Mouse (Mus musculus) hindbrain, embryonic 11.5 days (tissue): Measurements from ENCODE around the gene Cct2. TPM values are rescaled to one million over a fixed set of nuclear protein-coding genes. Genes with fewer than 3 reads are reported as not detected.

ENCODE experiments used
- ATAC-seq: fragments of 200-750 bp; cut with Nextera tagmentation; 2 replicates; pipeline ENCODE4 v1.8.0; 2017; ENCODE audit warnings: mild to moderate bottlenecking, moderate TSS enrichment, moderate library complexity; ENCODE audit not compliant: low FRiP score
- DNase-seq: peaks from one replicate; pipeline ENCODE4 v3.0.0-alpha.2; 2015; ENCODE audit warnings: low spot score
- H3K27ac ChIP-seq: fragments of 300-500 bp; sonication (generic); 2 replicates; pipeline ENCODE4 v1.5.1; 2014; ENCODE audit warnings: mild to moderate bottlenecking, low read depth, low read length
- H3K27me3 ChIP-seq: fragments of 300-500 bp; sonication (generic); 2 replicates; pipeline ENCODE4 v1.6.1; 2014; ENCODE audit warnings: mild to moderate bottlenecking, low read length, moderate library complexity, mixed read lengths; ENCODE audit not compliant: control insufficient read depth, insufficient read depth
- H3K36me3 ChIP-seq: fragments of 300-500 bp; sonication (generic); 2 replicates; pipeline ENCODE4 v1.6.1; 2014; ENCODE audit warnings: mild to moderate bottlenecking, low read length, moderate library complexity, mixed read lengths; ENCODE audit not compliant: control insufficient read depth, insufficient read depth
- H3K4me1 ChIP-seq: fragments of 300-500 bp; sonication (generic); replicated peaks from 2 replicates; pipeline ENCODE4 v1.6.1; 2014; ENCODE audit warnings: low read length, mixed read lengths; ENCODE audit not compliant: control insufficient read depth, insufficient read depth
- H3K4me2 ChIP-seq: fragments of 300-500 bp; sonication (generic); replicated peaks from 2 replicates; pipeline ENCODE4 v1.6.1; 2014; ENCODE audit warnings: mild to moderate bottlenecking, low read depth, low read length
- H3K4me3 ChIP-seq: fragments of 300-500 bp; sonication (generic); 2 replicates; pipeline ENCODE4 v1.5.1; 2014; ENCODE audit warnings: low read depth, low read length
- H3K9ac ChIP-seq: fragments of 300-500 bp; sonication (generic); 2 replicates; pipeline ENCODE4 v1.6.1; 2014; ENCODE audit warnings: low read depth, low read length
- H3K9me3 ChIP-seq: fragments of 300-500 bp; sonication (generic); 2 replicates; pipeline ENCODE4 v1.6.1; 2016; ENCODE audit warnings: low read length; ENCODE audit not compliant: control insufficient read depth
- WGBS: fragments of 180-500 bp; shearing (Covaris S2); extraction: QIAGEN DNeasy Blood & Tissue Kit; methylation state at CpG from one replicate; pipeline ENCODE4 v1.1.7; 2014; 5-methylcytosine and 5-hydroxymethylcytosine counted together
- polyA plus RNA-seq: library from polyadenylated mRNA; unstranded; fragments of >200 nt; fragmentation: Nextera tagmentation; extraction: Ambion mirVana; gene quantifications from 2 replicates; pipeline ENCODE4 v1.2.1, GENCODE M21; 2014

Gene Cct2
- polyA plus RNA-seq, 1 experiment from 2014 or later = 321 TPM

DNA sequence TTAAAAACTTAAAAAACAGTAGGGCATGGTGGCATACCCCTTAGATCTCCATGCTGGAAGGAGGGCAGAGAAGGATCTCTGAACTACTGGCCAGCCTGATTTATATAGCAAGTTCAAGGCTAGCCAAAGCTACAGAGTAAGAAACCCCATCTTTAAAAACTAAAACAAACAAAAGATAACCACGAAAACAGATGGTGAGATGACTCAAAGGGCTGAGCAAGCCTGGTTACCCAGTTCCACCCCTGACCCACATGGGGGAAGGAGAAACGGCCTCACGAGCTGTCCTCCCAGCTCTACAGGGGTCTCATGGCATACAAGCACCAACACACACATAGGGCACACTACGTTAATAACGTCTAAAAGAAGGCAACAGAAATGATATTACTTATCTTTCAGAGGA is 36.6 kb upstream of the Cct2 start:
- Histone ChIP-seq H3K4me2 (no peak overlapping the region), H3K4me1 (no peaks in the 10 kb centered on the region), H3K4me3 (no peak overlapping the region), H3K36me3 (no peaks in the 10 kb centered on the region), H3K27me3 (no peaks in the 10 kb centered on the region), H3K9me3 (no peaks in the 10 kb centered on the region), H3K9ac (no peak overlapping the region), H3K27ac (no peak overlapping the region)
- 73% methylated on average over 5 of the region's 5 CpGs for WGBS
- ATAC-seq (no peak), DNase-seq (no peak)

DNA sequence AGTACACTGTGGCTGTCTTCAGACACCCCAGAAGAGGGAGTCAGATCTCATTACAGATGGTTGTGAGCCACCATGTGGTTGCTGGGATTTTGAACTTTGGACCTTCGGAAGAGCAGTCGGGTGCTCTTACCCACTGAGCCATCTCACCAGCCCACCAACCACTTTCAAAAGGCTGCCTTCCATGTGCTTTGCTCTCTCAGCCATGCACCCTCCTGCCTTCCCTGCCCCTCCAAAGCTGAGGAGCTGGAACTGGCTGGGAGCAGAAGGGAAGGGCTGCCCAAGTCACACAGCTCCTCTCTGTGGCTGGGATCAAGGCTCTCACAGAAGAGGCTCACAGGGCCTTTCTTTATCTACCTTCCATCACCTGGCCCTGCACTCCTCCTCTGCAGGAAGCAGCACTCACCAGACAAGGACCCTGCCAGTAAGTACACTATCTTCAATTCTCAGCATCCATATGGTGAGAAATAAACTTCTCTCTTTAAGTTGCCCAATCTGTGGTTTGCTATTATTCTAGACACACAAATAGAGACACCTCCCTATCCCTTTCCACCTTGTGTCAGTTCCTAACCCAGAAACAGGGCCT is 33.6 kb upstream of the Cct2 start:
- Histone ChIP-seq H3K36me3 (no peaks in the 10 kb centered on the region), H3K27me3 (no peaks in the 10 kb centered on the region), H3K9ac (no peak overlapping the region), H3K27ac (no peak overlapping the region), H3K9me3 (no peaks in the 10 kb centered on the region), H3K4me1 (peaks cover 2% of the 10 kb centered on the region; the same call in 1 of the 2 replicates), H3K4me2 (no peak overlapping the region), H3K4me3 (no peak overlapping the region)
- 70% methylated on average over 2 of the region's 2 CpGs for whole genome bisulfite sequencing
- no peak for ATAC-seq
- no peak for DNase-seq

GRCm38 (mm10) chr10:117096096-117096495 is 32.5 kb upstream of the Cct2 start:
- WGBS = 86% methylated on average over 6 of the region's 6 CpGs

DNA sequence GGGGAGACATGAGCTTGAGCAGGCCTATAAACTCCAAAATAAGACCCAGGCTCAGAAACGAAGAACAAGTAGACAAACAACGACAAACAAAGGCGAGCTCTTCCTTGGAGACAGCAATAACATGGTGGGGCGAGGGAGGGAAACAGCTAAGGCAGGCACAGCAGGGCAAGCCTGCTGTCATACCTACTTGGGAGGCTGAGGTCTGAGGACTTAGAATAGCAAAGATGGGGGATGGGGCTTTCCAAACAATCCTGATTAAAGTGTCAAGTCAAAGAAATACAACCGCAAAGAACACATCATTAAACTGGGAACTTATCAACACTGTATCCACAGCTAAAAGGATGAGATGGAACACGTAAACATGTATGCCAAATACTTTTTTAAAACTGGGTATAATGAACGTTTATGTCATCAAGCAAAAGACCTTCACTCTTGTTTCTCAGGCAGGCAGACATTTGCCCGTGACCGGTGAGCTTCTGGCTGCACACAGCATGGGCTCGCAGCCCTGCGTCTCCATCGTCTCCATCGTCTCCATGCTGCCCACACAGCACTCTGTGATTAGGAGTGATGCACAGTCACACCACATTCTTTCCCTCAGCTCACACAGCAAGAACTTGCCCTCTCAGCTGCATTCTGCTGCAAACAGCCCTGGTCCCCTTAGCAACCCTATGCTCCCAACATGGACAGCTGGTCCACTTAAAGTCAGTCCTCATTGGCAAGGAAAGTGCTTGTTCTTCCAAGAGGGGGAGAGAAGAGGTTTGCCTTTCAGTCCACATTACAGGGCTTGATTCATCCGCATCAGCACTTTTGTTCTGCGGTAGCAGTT is 31.1 kb upstream of the Cct2 start:
- 27% methylated on average over 15 of the region's 15 CpGs for WGBS

More at GRCm38 (mm10) chr10:117096096-117096495, 32.5 kb upstream of the Cct2 start:
- Histone ChIP-seq H3K4me2 (no peak overlapping the region), H3K27me3 (no peaks in the 10 kb centered on the region), H3K27ac (no peak overlapping the region; the same call in 1 of the 2 replicates), H3K36me3 (no peaks in the 10 kb centered on the region), H3K4me1 (peaks cover 2% of the 10 kb centered on the region; the same call in 1 of the 2 replicates), H3K4me3 (no peak overlapping the region), H3K9me3 (no peaks in the 10 kb centered on the region), H3K9ac (no peak overlapping the region)
- ATAC-seq = no peak
- DNase-seq = no peak

GRCm38 (mm10) chr10:117089628-117090027 is 26.0 kb upstream of the Cct2 start:
- DNase-seq (no peak), ATAC-seq (no peak)
- Histone ChIP-seq H3K9me3 (no peaks in the 10 kb centered on the region), H3K9ac (no peak overlapping the region), H3K4me1 (no peaks in the 10 kb centered on the region; the same call in 1 of the 2 replicates), H3K27ac (no peak overlapping the region), H3K27me3 (no peaks in the 10 kb centered on the region), H3K36me3 (no peaks in the 10 kb centered on the region), H3K4me2 (no peak overlapping the region), H3K4me3 (no peak overlapping the region)
- 83% methylated on average over 4 of the region's 4 CpGs for WGBS

More for the DNA sequence above, 31.1 kb upstream of the Cct2 start:
- DNase-seq (peak; percentile 64), ATAC-seq (peak; percentile 95)
- H3K4me3 ChIP-seq = no peak overlapping the region
- peaks cover 2% of the 10 kb centered on the region; the same call in 1 of the 2 replicates for H3K4me1 ChIP-seq
- no peaks in the 10 kb centered on the region for H3K9me3 ChIP-seq
- no peaks in the 10 kb centered on the region for H3K36me3 ChIP-seq
- no peaks in the 10 kb centered on the region for H3K27me3 ChIP-seq
- peak overlapping the region; percentile 86 for H3K27ac ChIP-seq
- no peak overlapping the region for H3K4me2 ChIP-seq
- peak overlapping the region; percentile 2; the same call in 1 of the 2 replicates for H3K9ac ChIP-seq

GRCm38 (mm10) chr10:117081914-117082359 is 18.3 kb upstream of the Cct2 start:
- Histone ChIP-seq H3K27me3 (no peaks in the 10 kb centered on the region), H3K27ac (no peak overlapping the region), H3K4me1 (no peaks in the 10 kb centered on the region), H3K9me3 (no peaks in the 10 kb centered on the region), H3K4me3 (no peak overlapping the region), H3K36me3 (no peaks in the 10 kb centered on the region), H3K4me2 (no peak overlapping the region), H3K9ac (no peak overlapping the region)
- ATAC-seq = no peak
- WGBS = 73% methylated on average over 2 of the region's 2 CpGs
- DNase-seq = no peak

GRCm38 (mm10) chr10:117081326-117081725 is 17.7 kb upstream of the Cct2 start:
- H3K27me3 ChIP-seq = no peaks in the 10 kb centered on the region
- DNase-seq (no peak), ATAC-seq (no peak)
- 0 out of 2 replicates have a peak, but pooled peaks cover 2% of the 10 kb centered on the region for H3K36me3 ChIP-seq
- H3K4me2 ChIP-seq = no peak overlapping the region
- H3K9me3 ChIP-seq = no peaks in the 10 kb centered on the region
- H3K4me3 ChIP-seq = no peak overlapping the region
- no peaks in the 10 kb centered on the region for H3K4me1 ChIP-seq
- WGBS = 81% methylated on average over 4 of the region's 4 CpGs
- H3K9ac ChIP-seq = no peak overlapping the region
- H3K27ac ChIP-seq = no peak overlapping the region

DNA sequence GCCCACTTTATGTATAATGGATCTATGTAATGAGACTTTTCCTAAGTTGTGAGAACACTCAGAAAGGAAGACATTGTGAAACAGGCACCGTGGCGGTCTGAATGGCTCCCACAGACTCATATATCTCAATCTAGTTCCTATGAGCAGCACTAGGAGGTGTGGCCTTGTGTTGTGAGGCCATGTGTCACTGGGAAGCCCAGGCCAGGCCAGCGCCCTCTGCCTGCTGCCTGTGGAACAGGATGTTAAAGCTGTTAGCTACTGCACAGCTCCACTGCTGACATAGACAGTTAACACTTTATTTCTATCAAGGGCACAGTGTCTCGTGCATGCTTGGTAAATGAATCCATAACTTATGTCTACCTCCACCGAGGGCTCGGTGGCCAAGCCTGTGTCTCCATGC is 14.7 kb upstream of the Cct2 start:
- H3K4me3 ChIP-seq = no peak overlapping the region
- ATAC-seq = no peak
- no peaks in the 10 kb centered on the region for H3K4me1 ChIP-seq
- peaks cover 2% of the 10 kb centered on the region; the same call in 1 of the 2 replicates for H3K36me3 ChIP-seq
- WGBS = 81% methylated on average over 6 of the region's 6 CpGs
- no peak overlapping the region for H3K4me2 ChIP-seq
- no peak overlapping the region for H3K9ac ChIP-seq
- DNase-seq = peak; percentile 34
- no peaks in the 10 kb centered on the region for H3K27me3 ChIP-seq
- H3K27ac ChIP-seq = no peak overlapping the region
- H3K9me3 ChIP-seq = no peaks in the 10 kb centered on the region
